Mouse (Mus musculus): Measurements from ENCODE around the gene Tnpo1. TPM values are rescaled to one million over a fixed set of nuclear protein-coding genes. Genes with fewer than 3 reads are reported as not detected.

Tnpo1 gene
- polyA plus RNA-seq, 1 experiment = 44.1 TPM

DNA sequence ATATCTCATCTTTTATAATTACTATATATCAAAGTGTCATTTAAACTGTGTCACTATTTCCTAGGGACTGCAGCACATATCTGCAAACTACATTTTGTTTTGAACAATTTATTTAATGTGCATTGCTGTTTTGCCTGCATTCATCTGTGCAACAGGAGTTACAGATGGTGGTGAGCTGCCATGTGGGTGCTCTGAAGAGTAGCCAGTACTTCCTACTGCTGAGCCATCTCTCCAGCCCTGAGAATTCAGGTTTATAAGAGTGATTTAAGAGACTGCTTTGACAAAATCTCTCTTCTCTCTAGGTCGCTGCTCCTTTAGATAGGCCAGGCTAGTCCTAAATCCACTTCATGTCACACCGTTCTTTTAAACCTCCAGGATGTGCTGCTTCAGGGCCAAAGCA is 49.0 kb downstream of the Tnpo1 start:
- Histone ChIP-seq H3K79me2 (ENCODE audit: control insufficient read depth, insufficient read depth) (peaks cover 93% of the 10 kb centered on the region), H3K79me3 (ENCODE audit: low read depth) (peaks cover 37% of the 10 kb centered on the region), H3K27me3 (ENCODE audit: control insufficient read depth, insufficient read depth, insufficient read length) (no peaks in the 10 kb centered on the region), H3K4me3 (ENCODE audit: insufficient read depth, poor library complexity, severe bottlenecking) (no peak overlapping the region), H3ac (ENCODE audit: control insufficient read depth, insufficient read length, low read depth) (no peak overlapping the region), H3K36me3 (ENCODE audit: control insufficient read depth, insufficient read depth) (peaks cover 98% of the 10 kb centered on the region)
- TF ChIP-seq MYOG (IDR thresholded peaks at IDR 0.05; ENCODE audit: control insufficient read depth, extremely low read depth, insufficient read length) (no peak), CTCF (IDR thresholded peaks at IDR 0.05; ENCODE audit: control insufficient read depth, insufficient read depth, insufficient read length) (no peak), MAX (IDR thresholded peaks at IDR 0.05) (no peak), USF1 (IDR thresholded peaks at IDR 0.05; ENCODE audit: low read depth) (no peak), FOSL1 (IDR thresholded peaks at IDR 0.05; ENCODE audit: insufficient read depth, low read length, poor library complexity, severe bottlenecking) (no peak), MYOD1 (IDR thresholded peaks at IDR 0.05; ENCODE audit: control insufficient read depth, insufficient read length, low read depth) (no peak), CEBPB (IDR thresholded peaks at IDR 0.05; ENCODE audit: low read depth) (no peak)

- H3K36me3 ChIP-seq (ENCODE audit: control insufficient read depth, insufficient read depth) = peaks cover 99% of the 10 kb centered on the region
- H3K4me3 ChIP-seq (ENCODE audit: insufficient read depth, poor library complexity, severe bottlenecking) = no peak overlapping the region
- peaks cover 72% of the 10 kb centered on the region for H3K79me2 ChIP-seq (ENCODE audit: control insufficient read depth, insufficient read depth)
- H3ac ChIP-seq (ENCODE audit: control insufficient read depth, insufficient read length, low read depth) = no peak overlapping the region
- H3K27me3 ChIP-seq (ENCODE audit: control insufficient read depth, insufficient read depth, insufficient read length) = no peaks in the 10 kb centered on the region
- no peak for TF ChIP-seq FOSL1 (IDR thresholded peaks at IDR 0.05; ENCODE audit: insufficient read depth, low read length, poor library complexity, severe bottlenecking)
- TF ChIP-seq CTCF (IDR thresholded peaks at IDR 0.05; ENCODE audit: control insufficient read depth, insufficient read depth, insufficient read length) = no peak
- no peak for TF ChIP-seq CEBPB (IDR thresholded peaks at IDR 0.05; ENCODE audit: low read depth)
- TF ChIP-seq MYOG (IDR thresholded peaks at IDR 0.05; ENCODE audit: control insufficient read depth, extremely low read depth, insufficient read length) = no peak
- TF ChIP-seq MYOD1 (IDR thresholded peaks at IDR 0.05; ENCODE audit: control insufficient read depth, insufficient read length, low read depth) = no peak
- no peak for TF ChIP-seq USF1 (IDR thresholded peaks at IDR 0.05; ENCODE audit: low read depth)
- TF ChIP-seq MAX (IDR thresholded peaks at IDR 0.05) = no peak
- peaks cover 28% of the 10 kb centered on the region for H3K79me3 ChIP-seq (ENCODE audit: low read depth)
Measured at GRCm38 (mm10) chr13:98874727-98875126, 51.5 kb downstream of the Tnpo1 start.

GRCm38 (mm10) chr13:98872273-98872847 is 53.8 kb downstream of the Tnpo1 start:
- Histone ChIP-seq H3K36me3 (ENCODE audit: control insufficient read depth, insufficient read depth) (peaks cover 97% of the 10 kb centered on the region), H3K79me3 (ENCODE audit: low read depth) (peaks cover 21% of the 10 kb centered on the region), H3K4me3 (ENCODE audit: insufficient read depth, poor library complexity, severe bottlenecking) (no peak overlapping the region), H3K27me3 (ENCODE audit: control insufficient read depth, insufficient read depth, insufficient read length) (no peaks in the 10 kb centered on the region), H3K79me2 (ENCODE audit: control insufficient read depth, insufficient read depth) (peaks cover 48% of the 10 kb centered on the region), H3ac (ENCODE audit: control insufficient read depth, insufficient read length, low read depth) (no peak overlapping the region)
- TF ChIP-seq MYOG (IDR thresholded peaks at IDR 0.05; ENCODE audit: control insufficient read depth, extremely low read depth, insufficient read length) = no peak
- no peak for TF ChIP-seq USF1 (IDR thresholded peaks at IDR 0.05; ENCODE audit: low read depth)
- no peak for TF ChIP-seq MYOD1 (IDR thresholded peaks at IDR 0.05; ENCODE audit: control insufficient read depth, insufficient read length, low read depth)
- TF ChIP-seq CEBPB (IDR thresholded peaks at IDR 0.05; ENCODE audit: low read depth) = no peak
- no peak for TF ChIP-seq CTCF (IDR thresholded peaks at IDR 0.05; ENCODE audit: control insufficient read depth, insufficient read depth, insufficient read length)
- TF ChIP-seq FOSL1 (IDR thresholded peaks at IDR 0.05; ENCODE audit: insufficient read depth, low read length, poor library complexity, severe bottlenecking) = no peak
- no peak for TF ChIP-seq MAX (IDR thresholded peaks at IDR 0.05)

DNA sequence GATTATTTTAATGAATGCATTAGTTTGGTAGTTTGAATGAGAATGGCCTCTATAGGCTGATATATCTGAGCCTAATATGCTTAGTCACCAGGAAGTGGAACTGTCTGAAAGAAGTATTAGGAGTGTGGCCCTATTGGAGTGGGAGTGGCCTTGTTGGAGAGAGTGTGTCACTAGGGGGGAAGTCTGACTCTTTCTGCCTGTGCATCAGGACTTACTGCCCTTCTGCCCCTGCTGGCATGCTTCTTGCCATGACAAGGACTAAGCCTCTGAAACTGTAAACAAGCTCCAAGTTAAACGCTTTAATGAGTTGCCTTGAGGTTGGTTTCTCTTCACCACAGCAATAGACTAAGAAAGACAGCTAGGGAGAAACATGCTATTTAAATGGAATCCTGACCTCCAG is 54.9 kb downstream of the Tnpo1 start:
- H3K36me3 ChIP-seq (ENCODE audit: control insufficient read depth, insufficient read depth) = peaks cover 97% of the 10 kb centered on the region
- no peak overlapping the region for H3K4me3 ChIP-seq (ENCODE audit: insufficient read depth, poor library complexity, severe bottlenecking)
- H3ac ChIP-seq (ENCODE audit: control insufficient read depth, insufficient read length, low read depth) = no peak overlapping the region
- peaks cover 39% of the 10 kb centered on the region for H3K79me2 ChIP-seq (ENCODE audit: control insufficient read depth, insufficient read depth)
- H3K27me3 ChIP-seq (ENCODE audit: control insufficient read depth, insufficient read depth, insufficient read length) = no peaks in the 10 kb centered on the region
- TF ChIP-seq CTCF (IDR thresholded peaks at IDR 0.05; ENCODE audit: control insufficient read depth, insufficient read depth, insufficient read length) = no peak
- TF ChIP-seq USF1 (IDR thresholded peaks at IDR 0.05; ENCODE audit: low read depth) = no peak
- TF ChIP-seq FOSL1 (IDR thresholded peaks at IDR 0.05; ENCODE audit: insufficient read depth, low read length, poor library complexity, severe bottlenecking) = no peak
- TF ChIP-seq MYOG (IDR thresholded peaks at IDR 0.05; ENCODE audit: control insufficient read depth, extremely low read depth, insufficient read length) = no peak
- TF ChIP-seq CEBPB (IDR thresholded peaks at IDR 0.05; ENCODE audit: low read depth) = no peak
- TF ChIP-seq MAX (IDR thresholded peaks at IDR 0.05) = no peak
- no peak for TF ChIP-seq MYOD1 (IDR thresholded peaks at IDR 0.05; ENCODE audit: control insufficient read depth, insufficient read length, low read depth)
- peaks cover 25% of the 10 kb centered on the region for H3K79me3 ChIP-seq (ENCODE audit: low read depth)

- Histone ChIP-seq H3ac (ENCODE audit: control insufficient read depth, insufficient read length, low read depth) (no peak overlapping the region), H3K79me3 (ENCODE audit: low read depth) (peaks cover 14% of the 10 kb centered on the region), H3K36me3 (ENCODE audit: control insufficient read depth, insufficient read depth) (peaks cover 97% of the 10 kb centered on the region), H3K79me2 (ENCODE audit: control insufficient read depth, insufficient read depth) (peaks cover 25% of the 10 kb centered on the region), H3K4me3 (ENCODE audit: insufficient read depth, poor library complexity, severe bottlenecking) (no peak overlapping the region), H3K27me3 (ENCODE audit: control insufficient read depth, insufficient read depth, insufficient read length) (no peaks in the 10 kb centered on the region)
- TF ChIP-seq MYOG (IDR thresholded peaks at IDR 0.05; ENCODE audit: control insufficient read depth, extremely low read depth, insufficient read length) = no peak
- TF ChIP-seq MYOD1 (IDR thresholded peaks at IDR 0.05; ENCODE audit: control insufficient read depth, insufficient read length, low read depth) = peak; percentile 53
Measured at GRCm38 (mm10) chr13:98868236-98868923, 57.8 kb downstream of the Tnpo1 start.
